Mouse (Mus musculus) hindbrain, embryonic 14.5 days (tissue): ENCODE measurements around the gene Cfdp1. TPM values are rescaled to one million over a fixed set of nuclear protein-coding genes. Genes with fewer than 3 reads are reported as not detected.

ENCODE experiments used
- ATAC-seq: fragments of 200-750 bp; cut with Nextera tagmentation; 2 replicates; pipeline ENCODE4 v1.8.0; 2017; ENCODE audit warnings: moderate number of reproducible peaks, mild to moderate bottlenecking, moderate TSS enrichment, moderate library complexity; ENCODE audit not compliant: low FRiP score
- DNase-seq: peaks from one replicate; pipeline ENCODE4 v3.0.0-alpha.2; 2015; ENCODE audit warnings: low spot score
- H3K27ac ChIP-seq: fragments of 300-500 bp; sonication (generic); 2 replicates; pipeline ENCODE4 v1.5.1; 2014; ENCODE audit warnings: mild to moderate bottlenecking, moderate library complexity
- H3K27me3 ChIP-seq: fragments of 300-500 bp; sonication (generic); 2 replicates; pipeline ENCODE4 v1.6.1; 2014; ENCODE audit warnings: mild to moderate bottlenecking, low read length, mixed read lengths; ENCODE audit not compliant: control insufficient read depth, insufficient read depth
- H3K36me3 ChIP-seq: fragments of 300-500 bp; sonication (generic); replicated peaks from 2 replicates; pipeline ENCODE4 v1.6.1; 2014; ENCODE audit not compliant: control insufficient read depth, insufficient read depth
- H3K4me1 ChIP-seq: fragments of 300-500 bp; sonication (generic); replicated peaks from 2 replicates; pipeline ENCODE4 v1.6.1; 2014; ENCODE audit warnings: antibody characterized with exemption, low read length, mixed read lengths; ENCODE audit not compliant: control insufficient read depth, insufficient read depth
- H3K4me2 ChIP-seq: fragments of 300-500 bp; sonication (generic); replicated peaks from 2 replicates; pipeline ENCODE4 v1.6.1; 2014; ENCODE audit warnings: mild to moderate bottlenecking, moderate library complexity
- H3K4me3 ChIP-seq: fragments of 300-500 bp; sonication (generic); replicated peaks from 2 replicates; pipeline ENCODE4 v1.5.1; 2014; ENCODE audit warnings: mild to moderate bottlenecking, low read length
- H3K9ac ChIP-seq: fragments of 300-500 bp; sonication (generic); 2 replicates; pipeline ENCODE4 v1.6.1; 2014
- H3K9me3 ChIP-seq: fragments of 300-500 bp; sonication (generic); 2 replicates; pipeline ENCODE4 v1.6.1; 2016; ENCODE audit warnings: low read length; ENCODE audit not compliant: control insufficient read depth
- WGBS: fragments of 180-500 bp; shearing (Covaris S2); extraction: QIAGEN DNeasy Blood & Tissue Kit; methylation state at CpG from one replicate; pipeline ENCODE4 v1.1.7; 2014; 5-methylcytosine and 5-hydroxymethylcytosine counted together
- polyA plus RNA-seq: library from polyadenylated mRNA; unstranded; fragments of >200 nt; fragmentation: Nextera tagmentation; extraction: Ambion mirVana; gene quantifications from 2 replicates; pipeline ENCODE4 v1.2.1, GENCODE M21; 2014

The Cfdp1 gene
- polyA plus RNA-seq, 1 experiment from 2014 or later = 155 TPM

DNA sequence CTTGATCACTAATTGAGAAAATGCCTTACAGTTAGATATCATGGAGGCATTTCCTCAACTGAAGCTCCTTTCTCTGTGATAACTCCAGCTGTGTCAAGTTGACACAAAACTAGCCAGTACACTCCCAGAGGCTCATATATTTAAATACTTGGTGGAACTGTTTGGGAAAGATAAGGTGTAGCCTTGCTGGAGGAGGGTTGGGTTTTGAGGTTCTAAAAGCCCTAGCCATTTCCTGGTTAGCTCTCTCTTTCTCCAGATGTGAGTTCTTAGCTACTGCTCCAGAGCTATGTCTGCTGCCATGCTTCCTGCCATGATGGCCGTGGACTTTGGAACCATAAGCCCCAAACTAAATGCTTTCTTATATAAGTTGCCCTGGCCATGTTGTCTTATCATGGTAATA, 33.4 kb upstream of the Cfdp1 start:
- DNase-seq (no peak), ATAC-seq (no peak)
- H3K9ac ChIP-seq = no peak overlapping the region
- H3K27ac ChIP-seq = no peak overlapping the region
- H3K4me3 ChIP-seq = no peak overlapping the region
- H3K27me3 ChIP-seq = peaks cover 37% of the 10 kb centered on the region
- no peaks in the 10 kb centered on the region for H3K4me1 ChIP-seq
- no peak overlapping the region for H3K4me2 ChIP-seq
- 72% methylated on average over 1 of the region's 1 CpGs for WGBS
- H3K36me3 ChIP-seq = no peaks in the 10 kb centered on the region
- no peaks in the 10 kb centered on the region for H3K9me3 ChIP-seq

DNA sequence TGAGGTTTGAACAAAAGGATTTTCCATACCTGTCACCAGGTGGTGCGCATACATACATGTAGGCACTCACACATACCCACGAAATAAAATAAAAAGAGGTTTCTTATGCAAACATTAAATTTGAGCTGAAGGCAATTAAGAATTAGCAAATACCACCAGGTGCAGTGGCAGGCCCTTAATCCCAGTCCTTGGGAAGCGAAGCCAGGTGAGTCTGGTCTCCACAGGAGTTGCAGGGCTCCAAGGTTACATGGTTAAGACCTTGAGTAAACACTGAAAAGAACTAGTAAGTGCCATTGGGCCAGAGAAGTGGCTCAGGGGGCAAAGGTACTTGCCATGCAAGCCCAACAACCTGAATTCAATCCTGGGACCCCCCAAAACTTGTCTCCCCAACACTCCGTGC, 29.5 kb upstream of the Cfdp1 start:
- H3K9me3 ChIP-seq = no peaks in the 10 kb centered on the region
- WGBS = 87% methylated on average over 4 of the region's 4 CpGs
- no peak for ATAC-seq

DNA sequence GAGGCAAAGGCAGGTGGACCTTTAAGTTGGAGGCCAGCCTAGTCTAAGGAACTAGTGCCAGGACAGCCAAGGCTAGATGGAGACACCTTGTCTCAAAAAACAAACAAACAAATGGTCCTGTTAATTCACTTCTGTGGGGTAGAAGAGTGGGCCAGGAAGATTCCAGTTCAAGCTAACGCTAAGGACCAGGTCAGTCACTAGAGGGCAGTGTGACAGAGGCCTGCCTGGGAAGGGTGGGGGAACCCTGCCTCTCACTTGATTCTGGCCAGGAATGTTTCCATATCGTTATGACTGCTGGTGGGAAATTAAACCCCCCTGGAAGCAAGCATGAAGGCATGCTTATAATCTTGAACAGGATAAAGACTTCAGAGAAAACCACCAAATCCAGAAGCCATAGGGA, 27.5 kb upstream of the Cfdp1 start:
- Histone ChIP-seq H3K27ac (no peak overlapping the region), H3K9ac (no peak overlapping the region), H3K4me2 (no peak overlapping the region), H3K4me3 (no peak overlapping the region), H3K9me3 (no peaks in the 10 kb centered on the region), H3K27me3 (no peaks in the 10 kb centered on the region), H3K4me1 (no peaks in the 10 kb centered on the region), H3K36me3 (no peaks in the 10 kb centered on the region)
- no peak for ATAC-seq
- peak; percentile 75 for DNase-seq
- WGBS = 3% methylated on average over 2 of the region's 2 CpGs

More for the DNA sequence above, 29.5 kb upstream of the Cfdp1 start:
- DNase-seq = no peak
- H3K27ac ChIP-seq = no peak overlapping the region
- no peaks in the 10 kb centered on the region for H3K27me3 ChIP-seq
- H3K9ac ChIP-seq = no peak overlapping the region
- H3K4me3 ChIP-seq = no peak overlapping the region
- no peak overlapping the region for H3K4me2 ChIP-seq
- H3K4me1 ChIP-seq = no peaks in the 10 kb centered on the region
- no peaks in the 10 kb centered on the region for H3K36me3 ChIP-seq

DNA sequence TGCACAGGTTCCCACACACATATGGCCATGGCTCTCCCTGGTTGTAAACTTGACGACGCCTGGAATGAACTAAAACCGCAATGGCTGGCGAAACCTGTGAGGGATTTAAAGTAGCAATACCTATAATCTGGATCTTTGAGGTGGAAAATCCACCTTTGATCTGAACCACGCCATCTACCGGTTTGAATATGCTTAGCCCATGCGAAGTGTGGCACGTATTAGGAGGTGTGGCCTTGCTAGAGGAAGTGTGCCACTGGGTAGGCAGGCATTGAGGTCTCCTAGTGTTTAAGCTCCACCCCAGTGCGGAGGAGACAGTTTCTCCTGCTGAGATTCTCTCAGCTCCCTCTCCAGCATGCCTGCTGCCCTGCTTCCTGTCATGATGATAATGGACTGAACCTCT, 23.6 kb upstream of the Cfdp1 start:
- Histone ChIP-seq H3K9me3 (no peaks in the 10 kb centered on the region), H3K4me1 (peaks cover 8% of the 10 kb centered on the region), H3K4me2 (no peak overlapping the region), H3K36me3 (no peaks in the 10 kb centered on the region), H3K27me3 (no peaks in the 10 kb centered on the region), H3K9ac (no peak overlapping the region), H3K27ac (no peak overlapping the region), H3K4me3 (no peak overlapping the region)
- no peak for ATAC-seq
- 69% methylated on average over 9 of the region's 9 CpGs for WGBS
- DNase-seq = no peak

DNA sequence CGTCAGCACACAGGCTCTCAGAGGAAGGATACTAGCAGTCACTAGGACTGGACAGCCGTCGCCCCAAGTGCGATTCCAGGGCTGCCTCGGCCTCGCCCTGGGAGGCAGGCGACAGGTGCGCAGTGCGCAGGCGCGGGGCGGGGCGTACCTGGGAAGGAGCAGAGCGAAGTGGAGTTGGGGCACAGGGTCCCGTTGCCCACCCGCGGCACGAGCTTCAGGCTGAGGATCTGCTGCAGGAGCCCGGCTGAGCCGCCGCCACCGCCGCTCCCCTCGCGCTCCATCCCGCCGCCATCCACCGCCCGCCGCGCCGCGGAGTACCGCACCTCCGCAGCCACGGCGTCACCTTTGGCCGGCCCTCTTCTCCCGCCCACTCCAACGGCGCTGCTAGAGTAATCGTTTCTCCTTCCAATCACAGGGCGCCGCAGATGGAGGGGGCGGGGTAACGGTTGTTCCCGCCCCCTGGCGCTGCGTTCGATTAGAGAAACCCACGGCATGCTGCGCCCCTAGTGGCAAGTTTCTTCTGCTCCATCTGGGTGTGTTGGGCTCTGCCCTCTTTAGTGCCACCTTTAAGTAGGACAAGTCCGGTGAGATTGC, 22.4 kb upstream of the Cfdp1 start, which contains the start of gene Tmem170:
Gene Tmem170 (minus strand): TSS at position 396 of the 594 bp plus-strand sequence.
- WGBS = under 1% methylated on average over 50 of the region's 53 CpGs
- no peaks in the 10 kb centered on the region for H3K27me3 ChIP-seq
- no peaks in the 10 kb centered on the region for H3K9me3 ChIP-seq
- H3K4me3 ChIP-seq = peak within 1 kb of the TSS; percentile 86
- DNase-seq = peak; percentile 98
- H3K9ac ChIP-seq = peak within 1 kb of the TSS; percentile 73
- peak within 1 kb of the TSS; percentile 69; the same call in 1 of the 2 replicates for H3K27ac ChIP-seq
- peaks cover 8% of the 10 kb centered on the region for H3K4me1 ChIP-seq
- no peaks in the 10 kb centered on the region for H3K36me3 ChIP-seq
- peak; percentile 99 for ATAC-seq
- H3K4me2 ChIP-seq = peak within 1 kb of the TSS; percentile 67

DNA sequence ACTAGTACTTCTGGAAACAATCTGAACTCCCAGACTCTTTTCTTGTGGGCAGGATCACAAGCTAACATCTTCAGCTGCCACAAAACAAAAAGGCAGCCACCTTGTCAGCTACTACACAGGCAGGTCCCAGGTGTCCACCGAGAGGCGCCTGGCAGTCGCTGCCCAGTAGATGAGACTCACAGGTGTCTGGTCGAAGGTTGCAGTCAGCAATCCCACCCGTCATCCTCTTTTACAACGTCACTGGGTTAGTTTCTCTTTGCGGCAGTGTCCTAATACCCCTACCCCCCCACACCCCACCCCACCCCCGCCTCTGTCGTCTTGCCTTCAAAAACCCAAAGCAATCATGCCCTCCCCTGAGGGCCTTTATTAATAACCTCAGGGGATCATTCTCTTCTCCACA, 21.7 kb upstream of the Cfdp1 start:
- DNase-seq (no peak), ATAC-seq (no peak)
- H3K9ac ChIP-seq = peak overlapping the region; percentile 73
- H3K4me1 ChIP-seq = peaks cover 8% of the 10 kb centered on the region
- H3K36me3 ChIP-seq = no peaks in the 10 kb centered on the region
- WGBS = 27% methylated on average over 9 of the region's 9 CpGs
- H3K4me3 ChIP-seq = peak overlapping the region; percentile 86
- H3K4me2 ChIP-seq = peak overlapping the region; percentile 67
- no peak overlapping the region for H3K27ac ChIP-seq
- no peaks in the 10 kb centered on the region for H3K27me3 ChIP-seq
- no peaks in the 10 kb centered on the region for H3K9me3 ChIP-seq

DNA sequence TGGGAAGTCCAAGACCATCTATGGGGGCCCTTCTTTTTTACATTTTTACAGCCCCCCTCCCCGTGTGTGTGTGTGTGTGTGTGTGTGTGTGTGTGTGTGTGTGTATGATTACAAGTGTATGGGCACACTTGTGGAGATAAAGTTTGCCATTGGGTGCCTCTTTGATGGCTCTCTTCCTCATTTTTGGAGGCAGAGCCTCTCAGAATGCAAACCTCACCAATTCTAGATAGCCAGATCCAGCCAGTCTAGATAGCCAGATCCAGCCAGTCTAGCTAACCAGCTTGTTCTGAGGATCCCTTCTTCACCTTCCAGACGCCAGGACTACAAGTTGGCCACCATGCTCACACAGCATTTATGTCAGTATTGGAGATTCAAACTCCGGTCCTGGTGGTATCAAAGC, 17.2 kb upstream of the Cfdp1 start:
- no peaks in the 10 kb centered on the region for H3K9me3 ChIP-seq
- no peaks in the 10 kb centered on the region for H3K27me3 ChIP-seq
- H3K4me3 ChIP-seq = no peak overlapping the region
- no peaks in the 10 kb centered on the region for H3K36me3 ChIP-seq
- ATAC-seq (no peak), DNase-seq (no peak)
- H3K27ac ChIP-seq = no peak overlapping the region
- WGBS = 87% methylated on average over 3 of the region's 3 CpGs
- H3K9ac ChIP-seq = no peak overlapping the region
- H3K4me1 ChIP-seq = peaks cover 8% of the 10 kb centered on the region
- no peak overlapping the region for H3K4me2 ChIP-seq

DNA sequence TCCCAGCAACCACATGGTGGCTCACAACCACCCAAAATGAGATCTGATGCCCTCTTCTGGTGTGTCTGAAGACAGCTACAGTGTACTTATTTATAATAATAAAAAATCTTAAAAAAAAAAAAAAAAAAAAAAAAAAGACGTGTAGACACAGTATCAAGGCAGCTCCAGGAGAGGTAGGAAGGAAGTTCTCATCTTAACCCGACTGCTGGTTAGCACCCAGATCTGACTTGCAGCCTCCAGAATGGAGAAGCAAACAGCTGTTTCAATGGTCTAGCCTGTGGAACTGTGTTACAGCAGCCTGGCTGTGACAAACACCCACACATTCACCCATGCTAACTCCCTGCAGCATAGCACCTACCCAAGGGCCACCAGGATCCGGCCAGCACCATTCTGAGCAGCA, 16.3 kb upstream of the Cfdp1 start:
- H3K4me1 ChIP-seq = 0 out of 2 replicates have a peak, but pooled peaks cover under 1% of the 10 kb centered on the region
- H3K9ac ChIP-seq = no peak overlapping the region
- peaks cover 7% of the 10 kb centered on the region for H3K36me3 ChIP-seq
- no peak overlapping the region for H3K4me2 ChIP-seq
- ATAC-seq (no peak), DNase-seq (no peak)
- no peak overlapping the region for H3K4me3 ChIP-seq
- WGBS = 88% methylated on average over 3 of the region's 3 CpGs
- H3K27ac ChIP-seq = no peak overlapping the region
- no peaks in the 10 kb centered on the region for H3K9me3 ChIP-seq
- no peaks in the 10 kb centered on the region for H3K27me3 ChIP-seq

DNA sequence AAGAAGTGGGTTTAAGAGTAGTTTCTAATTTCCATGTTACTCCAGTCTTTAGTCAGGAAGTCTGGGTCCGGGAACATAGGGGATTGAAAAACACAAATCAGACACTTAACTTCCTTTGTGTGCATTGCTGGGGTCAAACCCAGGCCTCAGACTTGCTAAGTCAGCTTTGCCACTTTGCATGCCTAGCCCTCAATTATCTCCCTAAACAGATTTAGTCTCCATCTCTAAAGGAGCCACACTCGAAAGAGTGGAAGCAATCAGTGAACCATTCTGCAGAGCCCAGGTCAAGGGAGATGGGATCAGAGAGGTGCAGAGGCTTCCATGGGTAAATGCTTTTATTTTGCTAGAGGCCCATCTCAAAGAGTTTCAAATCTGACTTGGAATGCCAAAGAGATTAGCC, 14.6 kb upstream of the Cfdp1 start:
- H3K4me2 ChIP-seq = no peak overlapping the region
- no peaks in the 10 kb centered on the region for H3K4me1 ChIP-seq
- H3K27ac ChIP-seq = no peak overlapping the region
- no peak for ATAC-seq
- DNase-seq = no peak
- no peaks in the 10 kb centered on the region for H3K27me3 ChIP-seq
- H3K36me3 ChIP-seq = peaks cover 13% of the 10 kb centered on the region
- no peak overlapping the region for H3K9ac ChIP-seq
- no peaks in the 10 kb centered on the region for H3K9me3 ChIP-seq
- no peak overlapping the region for H3K4me3 ChIP-seq
- 63% methylated on average over 2 of the region's 2 CpGs for WGBS

DNA sequence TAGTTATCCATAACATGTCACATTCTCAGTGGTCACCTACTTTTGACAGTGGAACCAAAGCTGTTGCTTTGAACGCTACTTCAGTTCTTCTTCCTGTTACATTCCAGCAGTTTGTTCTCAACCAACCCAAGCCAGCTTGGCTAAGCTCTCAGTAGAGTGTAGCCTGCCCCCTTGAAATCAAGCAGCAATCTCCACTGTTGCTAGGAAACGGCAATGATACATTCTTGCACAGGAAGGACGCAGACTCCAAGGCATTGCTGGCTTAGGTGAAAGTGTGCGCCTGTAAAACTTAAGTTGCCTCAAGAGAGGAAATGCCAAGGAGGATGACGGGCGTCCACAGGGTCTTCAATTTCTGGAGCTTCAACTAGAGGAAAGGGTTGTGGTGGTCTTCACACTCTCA, 11.8 kb upstream of the Cfdp1 start:
- no peaks in the 10 kb centered on the region for H3K27me3 ChIP-seq
- no peak overlapping the region for H3K4me3 ChIP-seq
- no peak overlapping the region for H3K4me2 ChIP-seq
- no peak for DNase-seq
- no peaks in the 10 kb centered on the region for H3K9me3 ChIP-seq
- 87% methylated on average over 6 of the region's 6 CpGs for WGBS
- H3K9ac ChIP-seq = no peak overlapping the region
- no peak for ATAC-seq
- H3K27ac ChIP-seq = no peak overlapping the region
- H3K4me1 ChIP-seq = no peaks in the 10 kb centered on the region
- H3K36me3 ChIP-seq = peaks cover 13% of the 10 kb centered on the region
